Mouse (Mus musculus) embryonic facial prominence, embryonic 13.5 days (tissue): Measurements from ENCODE around the gene Cmah. TPM values are rescaled to one million over a fixed set of nuclear protein-coding genes. Genes with fewer than 3 reads are reported as not detected.

Experiments
- ATAC-seq: fragments of 200-750 bp; cut with Nextera tagmentation; 2 replicates; pipeline ENCODE4 v1.8.0; 2017; ENCODE audit warnings: low read depth; ENCODE audit not compliant: insufficient number of reproducible peaks, insufficient read depth, low FRiP score, low TSS enrichment
- H3K27ac ChIP-seq: fragments of 300-500 bp; sonication (generic); 2 replicates; pipeline ENCODE4 v1.5.1; 2015; ENCODE audit warnings: moderate library complexity, mild to moderate bottlenecking, inconsistent platforms
- H3K27me3 ChIP-seq: fragments of 300-500 bp; sonication (generic); 2 replicates; pipeline ENCODE4 v1.6.1; 2015; ENCODE audit warnings: mild to moderate bottlenecking, inconsistent platforms
- H3K36me3 ChIP-seq: fragments of 300-500 bp; sonication (generic); 2 replicates; pipeline ENCODE4 v1.6.1; 2015; ENCODE audit warnings: mild to moderate bottlenecking, inconsistent platforms
- H3K4me1 ChIP-seq: fragments of 300-500 bp; sonication (generic); 2 replicates; pipeline ENCODE4 v1.6.1; 2015; ENCODE audit warnings: inconsistent platforms
- H3K4me2 ChIP-seq: fragments of 300-500 bp; sonication (generic); 2 replicates; pipeline ENCODE4 v1.6.1; 2015; ENCODE audit warnings: moderate library complexity, mild to moderate bottlenecking, inconsistent platforms
- H3K4me3 ChIP-seq: fragments of 300-500 bp; sonication (generic); 2 replicates; pipeline ENCODE4 v1.5.1; 2015; ENCODE audit warnings: mild to moderate bottlenecking, inconsistent platforms
- H3K9ac ChIP-seq: fragments of 300-500 bp; sonication (generic); 2 replicates; pipeline ENCODE4 v1.6.1; 2015; ENCODE audit warnings: mild to moderate bottlenecking, inconsistent platforms
- H3K9me3 ChIP-seq: fragments of 300-500 bp; sonication (generic); 2 replicates; pipeline ENCODE4 v1.6.1; 2016; ENCODE audit warnings: inconsistent platforms
- WGBS: fragments of 180-500 bp; shearing (Covaris S2); methylation state at CpG from one replicate; pipeline ENCODE4 v1.1.7; 2015; ENCODE audit warnings: mixed read lengths; 5-methylcytosine and 5-hydroxymethylcytosine counted together
- polyA plus RNA-seq: library from polyadenylated mRNA; unstranded; fragments of >200 nt; fragmentation: Nextera tagmentation; extraction: Ambion mirVana; gene quantifications from 2 replicates; pipeline ENCODE4 v1.2.1, GENCODE M21; 2015

Cmah gene
- polyA plus RNA-seq, 1 experiment from 2014 or later: 0.22 TPM

DNA sequence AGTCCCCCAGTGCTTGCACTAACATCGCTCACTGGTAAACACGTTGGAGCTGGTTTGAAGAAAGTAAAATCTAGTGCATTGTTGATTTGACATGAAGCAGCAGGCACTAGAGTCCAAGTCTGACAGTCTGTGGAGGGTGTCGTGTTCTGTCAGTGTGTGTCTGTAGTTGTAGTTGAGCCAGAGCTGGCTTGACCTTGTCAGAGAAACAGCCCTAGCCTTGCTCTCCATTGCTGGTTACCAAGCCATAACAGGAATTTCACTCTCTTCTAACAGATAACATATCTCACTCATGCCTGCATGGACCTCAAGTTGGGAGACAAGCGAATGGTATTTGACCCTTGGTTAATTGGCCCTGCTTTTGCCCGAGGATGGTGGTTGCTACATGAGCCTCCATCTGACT is 103.0 kb downstream of the Cmah start:
- 73% methylated on average over 5 of the region's 5 CpGs for WGBS
- Histone ChIP-seq H3K9ac (no peak overlapping the region), H3K4me1 (no peaks in the 10 kb centered on the region), H3K36me3 (no peaks in the 10 kb centered on the region), H3K9me3 (no peaks in the 10 kb centered on the region), H3K27ac (no peak overlapping the region), H3K4me3 (no peak overlapping the region), H3K4me2 (no peak overlapping the region), H3K27me3 (no peaks in the 10 kb centered on the region)
- ATAC-seq: no peak

DNA sequence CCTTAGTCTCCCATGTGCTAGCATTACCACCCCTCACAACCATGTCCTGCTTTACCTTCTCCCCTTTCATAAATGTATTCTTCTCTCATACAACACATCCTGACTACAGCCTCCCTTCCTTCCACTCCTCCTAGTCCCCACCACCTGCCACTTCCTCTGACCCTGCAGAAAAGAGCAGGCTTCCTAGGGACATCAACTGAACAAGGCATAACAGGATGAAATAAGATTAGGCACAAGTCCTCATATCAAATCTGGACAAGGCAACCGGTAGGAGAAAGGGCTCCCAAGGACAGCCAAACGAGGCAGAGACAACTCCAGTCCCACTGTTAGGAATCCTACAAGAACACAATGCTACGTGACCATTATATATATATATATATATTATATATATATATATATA is 104.4 kb downstream of the Cmah start:
- H3K4me3 ChIP-seq: no peak overlapping the region
- ATAC-seq: no peak
- 84% methylated on average over 3 of the region's 3 CpGs for WGBS

GRCm38 (mm10) chr13:24442272-24442671 is 115.1 kb downstream of the Cmah start:
- Histone ChIP-seq H3K36me3 (no peaks in the 10 kb centered on the region), H3K27me3 (no peaks in the 10 kb centered on the region), H3K27ac (no peak overlapping the region), H3K4me1 (no peaks in the 10 kb centered on the region), H3K9me3 (no peaks in the 10 kb centered on the region), H3K4me3 (no peak overlapping the region), H3K4me2 (no peak overlapping the region), H3K9ac (no peak overlapping the region)
- no peak for ATAC-seq
- 25% methylated on average over 6 of the region's 6 CpGs for WGBS

More for the DNA sequence above, 104.4 kb downstream of the Cmah start:
- H3K4me1 ChIP-seq: no peaks in the 10 kb centered on the region
- H3K9ac ChIP-seq: no peak overlapping the region
- H3K36me3 ChIP-seq: no peaks in the 10 kb centered on the region
- H3K9me3 ChIP-seq: no peaks in the 10 kb centered on the region
- H3K27ac ChIP-seq: no peak overlapping the region
- no peaks in the 10 kb centered on the region for H3K27me3 ChIP-seq
- no peak overlapping the region for H3K4me2 ChIP-seq

DNA sequence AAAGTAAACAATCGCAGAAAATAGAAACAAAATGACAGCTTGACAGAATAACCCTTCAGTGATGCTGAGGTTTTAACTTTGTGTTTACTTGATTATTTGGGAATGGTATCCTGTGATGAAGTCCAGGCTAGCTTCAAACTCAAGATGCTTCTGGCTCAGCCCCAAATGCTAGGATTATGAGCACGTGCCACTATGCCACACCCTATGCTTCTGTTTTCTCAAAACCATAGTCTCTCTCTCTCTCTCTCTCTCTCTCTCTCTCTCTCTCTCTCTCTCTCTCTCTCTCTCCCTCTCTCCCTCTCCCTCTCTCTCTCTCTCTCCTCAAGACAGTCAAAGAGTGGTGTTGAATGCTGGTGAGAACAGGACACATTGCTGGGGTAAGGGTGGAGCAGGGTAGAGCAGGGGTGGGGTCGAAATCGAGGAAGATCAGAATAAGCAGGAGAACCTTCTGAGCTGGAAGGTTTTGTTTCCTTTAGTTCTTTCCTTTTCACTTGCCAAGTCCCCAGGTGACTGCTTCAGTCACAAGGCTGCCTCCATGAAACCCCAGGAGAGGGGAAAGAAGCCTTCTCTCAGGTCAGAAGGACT is 116.7 kb downstream of the Cmah start:
- Histone ChIP-seq H3K27me3 (no peaks in the 10 kb centered on the region), H3K36me3 (no peaks in the 10 kb centered on the region), H3K4me2 (no peak overlapping the region), H3K9ac (no peak overlapping the region), H3K4me1 (no peaks in the 10 kb centered on the region), H3K27ac (no peak overlapping the region), H3K4me3 (no peak overlapping the region), H3K9me3 (no peaks in the 10 kb centered on the region)
- WGBS: 77% methylated on average over 4 of the region's 4 CpGs
- ATAC-seq: no peak

DNA sequence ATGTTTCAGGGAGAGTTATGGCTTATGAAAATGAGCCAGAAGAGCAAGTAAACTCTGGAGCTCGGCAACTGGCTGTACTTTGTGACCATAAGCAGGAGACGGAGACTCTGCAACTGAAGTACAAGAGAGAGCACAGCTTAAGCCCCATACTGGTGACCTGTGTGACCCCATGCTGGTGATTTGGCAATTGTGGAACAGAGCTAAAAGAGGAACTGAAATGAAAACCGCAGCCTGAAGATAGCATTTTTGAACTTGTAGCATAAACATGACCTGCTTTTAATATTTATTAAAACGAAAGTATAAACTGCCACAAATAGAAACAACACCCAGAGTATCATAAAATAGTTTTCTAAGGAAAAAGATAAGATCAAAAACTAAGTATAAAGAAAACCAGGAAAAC is 117.5 kb downstream of the Cmah start:
- no peak for ATAC-seq
- Histone ChIP-seq H3K4me1 (no peaks in the 10 kb centered on the region), H3K9me3 (no peaks in the 10 kb centered on the region), H3K27me3 (no peaks in the 10 kb centered on the region), H3K4me3 (no peak overlapping the region), H3K27ac (no peak overlapping the region), H3K4me2 (no peak overlapping the region), H3K36me3 (no peaks in the 10 kb centered on the region), H3K9ac (no peak overlapping the region)
- WGBS: 48% methylated on average over 4 of the region's 4 CpGs

GRCm38 (mm10) chr13:24445166-24445565 is 118.0 kb downstream of the Cmah start:
- ATAC-seq: no peak
- no peaks in the 10 kb centered on the region for H3K9me3 ChIP-seq
- H3K27ac ChIP-seq: no peak overlapping the region
- WGBS: 85% methylated on average over 3 of the region's 3 CpGs
- H3K36me3 ChIP-seq: no peaks in the 10 kb centered on the region
- H3K4me3 ChIP-seq: no peak overlapping the region
- H3K4me1 ChIP-seq: no peaks in the 10 kb centered on the region
- no peak overlapping the region for H3K4me2 ChIP-seq
- H3K9ac ChIP-seq: no peak overlapping the region
- H3K27me3 ChIP-seq: no peaks in the 10 kb centered on the region

DNA sequence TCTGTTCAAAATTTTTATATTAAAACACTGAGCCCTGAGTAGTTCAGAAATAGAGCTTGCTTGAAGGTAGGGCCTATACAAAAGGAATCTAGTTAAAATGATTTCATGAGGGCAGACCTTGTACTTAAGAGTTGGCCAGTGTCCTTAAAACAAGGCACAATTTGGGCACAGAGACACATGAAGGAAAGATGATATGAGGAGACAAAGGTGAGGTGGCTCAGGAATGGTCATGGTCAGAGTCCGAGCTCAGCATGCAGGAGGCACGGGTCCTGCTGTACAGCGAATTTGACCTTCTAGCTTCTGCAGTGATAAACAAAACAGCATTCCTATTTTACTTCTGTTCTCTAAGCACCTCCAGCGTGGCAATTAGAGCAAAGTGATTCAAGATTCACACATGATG is 118.9 kb downstream of the Cmah start:
- Histone ChIP-seq H3K4me3 (no peak overlapping the region), H3K36me3 (no peaks in the 10 kb centered on the region), H3K4me1 (no peaks in the 10 kb centered on the region), H3K4me2 (no peak overlapping the region), H3K9ac (no peak overlapping the region), H3K27ac (no peak overlapping the region), H3K9me3 (no peaks in the 10 kb centered on the region), H3K27me3 (no peaks in the 10 kb centered on the region)
- ATAC-seq: no peak
- 76% methylated on average over 4 of the region's 4 CpGs for WGBS

- H3K9me3 ChIP-seq: no peaks in the 10 kb centered on the region
- no peaks in the 10 kb centered on the region for H3K36me3 ChIP-seq
- WGBS: 50% methylated on average over 5 of the region's 5 CpGs
- ATAC-seq: no peak
- H3K4me2 ChIP-seq: no peak overlapping the region
- no peak overlapping the region for H3K27ac ChIP-seq
- H3K27me3 ChIP-seq: no peaks in the 10 kb centered on the region
- H3K4me1 ChIP-seq: no peaks in the 10 kb centered on the region
- no peak overlapping the region for H3K9ac ChIP-seq
- no peak overlapping the region for H3K4me3 ChIP-seq
Measured at GRCm38 (mm10) chr13:24447043-24447442, 119.8 kb downstream of the Cmah start.

GRCm38 (mm10) chr13:24448578-24448977 is 121.4 kb downstream of the Cmah start:
- Histone ChIP-seq H3K4me3 (no peak overlapping the region), H3K9me3 (no peaks in the 10 kb centered on the region), H3K4me2 (no peak overlapping the region), H3K36me3 (no peaks in the 10 kb centered on the region), H3K4me1 (no peaks in the 10 kb centered on the region), H3K27me3 (no peaks in the 10 kb centered on the region), H3K9ac (no peak overlapping the region), H3K27ac (no peak overlapping the region)
- 47% methylated on average over 6 of the region's 6 CpGs for WGBS
- no peak for ATAC-seq

DNA sequence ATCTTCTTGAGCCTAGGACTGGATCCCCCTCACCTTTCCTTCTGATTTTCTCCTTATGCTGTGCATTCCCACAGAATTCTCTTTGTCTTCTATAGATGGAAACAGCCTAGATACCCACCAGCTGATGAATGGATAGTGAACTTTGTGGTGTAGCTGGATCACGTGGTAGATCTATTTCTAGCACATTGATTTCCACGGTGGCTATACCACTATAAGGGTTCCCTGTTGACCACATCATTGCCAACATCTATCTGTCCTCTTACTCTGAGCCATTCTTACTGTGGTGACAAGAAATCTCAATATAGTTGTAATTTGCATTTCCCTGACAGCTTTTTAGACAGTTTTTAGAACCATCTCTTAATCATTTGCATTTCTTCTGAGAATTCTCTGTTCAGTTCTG is 124.3 kb downstream of the Cmah start:
- Histone ChIP-seq H3K36me3 (no peaks in the 10 kb centered on the region), H3K4me1 (no peaks in the 10 kb centered on the region), H3K4me2 (no peak overlapping the region), H3K9ac (no peak overlapping the region), H3K4me3 (no peak overlapping the region), H3K9me3 (no peaks in the 10 kb centered on the region), H3K27ac (no peak overlapping the region), H3K27me3 (no peaks in the 10 kb centered on the region)
- WGBS: 73% methylated on average over 2 of the region's 2 CpGs
- ATAC-seq: no peak

- no peak for ATAC-seq
- Histone ChIP-seq H3K9ac (no peak overlapping the region), H3K27me3 (no peaks in the 10 kb centered on the region), H3K4me3 (no peak overlapping the region), H3K27ac (no peak overlapping the region), H3K4me1 (no peaks in the 10 kb centered on the region), H3K4me2 (no peak overlapping the region), H3K9me3 (no peaks in the 10 kb centered on the region), H3K36me3 (no peaks in the 10 kb centered on the region)
- WGBS: 90% methylated on average over 5 of the region's 5 CpGs
Measured at GRCm38 (mm10) chr13:24453737-24454136, 126.5 kb downstream of the Cmah start.

DNA sequence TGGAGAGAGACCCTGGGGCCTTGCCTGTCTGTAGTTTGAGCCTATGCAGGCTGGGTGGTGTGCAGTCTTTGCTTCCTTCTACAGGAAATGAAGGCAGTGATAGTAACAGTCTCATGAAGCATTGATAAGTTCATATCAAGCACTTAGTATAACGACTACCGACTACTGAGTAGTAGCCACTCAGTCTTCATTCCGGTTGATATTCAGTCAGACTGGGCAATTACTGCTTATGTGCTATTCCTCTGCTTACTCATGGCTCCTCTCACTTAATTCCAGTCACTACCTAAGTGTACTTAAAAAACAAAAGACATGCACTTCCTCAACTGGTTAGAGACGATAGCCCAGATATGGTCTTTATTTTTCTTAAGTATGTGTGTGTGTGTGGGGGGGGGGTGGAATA is 129.2 kb downstream of the Cmah start:
- no peak overlapping the region for H3K27ac ChIP-seq
- no peaks in the 10 kb centered on the region for H3K27me3 ChIP-seq
- 85% methylated on average over 4 of the region's 4 CpGs for WGBS
- no peak overlapping the region for H3K4me2 ChIP-seq
- ATAC-seq: no peak
- no peak overlapping the region for H3K4me3 ChIP-seq
- no peaks in the 10 kb centered on the region for H3K4me1 ChIP-seq
- no peaks in the 10 kb centered on the region for H3K36me3 ChIP-seq
- H3K9me3 ChIP-seq: no peaks in the 10 kb centered on the region
- no peak overlapping the region for H3K9ac ChIP-seq

GRCm38 (mm10) chr13:24460517-24460916 is 133.3 kb downstream of the Cmah start:
- ATAC-seq: no peak
- Histone ChIP-seq H3K27me3 (no peaks in the 10 kb centered on the region), H3K4me3 (no peak overlapping the region), H3K4me2 (no peak overlapping the region), H3K36me3 (no peaks in the 10 kb centered on the region), H3K27ac (no peak overlapping the region), H3K9me3 (no peaks in the 10 kb centered on the region), H3K4me1 (no peaks in the 10 kb centered on the region), H3K9ac (no peak overlapping the region)
- WGBS: 85% methylated on average over 5 of the region's 5 CpGs
